Mouse (Mus musculus) midbrain, embryonic 14.5 days (tissue): ENCODE data around the gene Cbx8. TPM values are rescaled to one million over a fixed set of nuclear protein-coding genes. Genes with fewer than 3 reads are reported as not detected.

ENCODE experiments used
- ATAC-seq: fragments of 200-750 bp; cut with Nextera tagmentation; 2 replicates; pipeline ENCODE4 v1.8.0; 2017; ENCODE audit warnings: moderate number of reproducible peaks, moderate library complexity; ENCODE audit not compliant: low FRiP score, low TSS enrichment
- DNase-seq: peaks from one replicate; pipeline ENCODE4 v3.0.0-alpha.2; 2015
- H3K27ac ChIP-seq: fragments of 300-500 bp; sonication (generic); replicated peaks from 2 replicates; pipeline ENCODE4 v1.5.1; 2014; ENCODE audit warnings: mild to moderate bottlenecking, low read depth, low read length, moderate library complexity
- H3K27me3 ChIP-seq: fragments of 300-500 bp; sonication (generic); 2 replicates; pipeline ENCODE4 v1.6.1; 2014; ENCODE audit warnings: low read length, control low read depth, mixed read lengths; ENCODE audit not compliant: control insufficient read depth, insufficient read depth
- H3K36me3 ChIP-seq: fragments of 300-500 bp; sonication (generic); 2 replicates; pipeline ENCODE4 v1.6.1; 2014; ENCODE audit warnings: low read length, control low read depth; ENCODE audit not compliant: control insufficient read depth, insufficient read depth
- H3K4me1 ChIP-seq: fragments of 300-500 bp; sonication (generic); 2 replicates; pipeline ENCODE4 v1.6.1; 2014; ENCODE audit warnings: mild to moderate bottlenecking, antibody characterized with exemption, low read length, control low read depth; ENCODE audit not compliant: control insufficient read depth, insufficient read depth
- H3K4me2 ChIP-seq: fragments of 300-500 bp; sonication (generic); 2 replicates; pipeline ENCODE4 v1.6.1; 2014; ENCODE audit warnings: mild to moderate bottlenecking, low read length, moderate library complexity
- H3K4me3 ChIP-seq: fragments of 300-500 bp; sonication (generic); replicated peaks from 2 replicates; pipeline ENCODE4 v1.5.1; 2014; ENCODE audit warnings: low read depth, low read length
- H3K9ac ChIP-seq: fragments of 300-500 bp; sonication (generic); replicated peaks from 2 replicates; pipeline ENCODE4 v1.6.1; 2014; ENCODE audit warnings: mild to moderate bottlenecking, low read length, moderate library complexity
- H3K9me3 ChIP-seq: fragments of 300-500 bp; sonication (generic); 2 replicates; pipeline ENCODE4 v1.6.1; 2016; ENCODE audit warnings: low read length, control low read depth, mixed read lengths; ENCODE audit not compliant: control insufficient read depth
- WGBS: fragments of 180-500 bp; shearing (Covaris S2); extraction: QIAGEN DNeasy Blood & Tissue Kit; methylation state at CpG from one replicate; pipeline ENCODE4 v1.1.7; 2014; 5-methylcytosine and 5-hydroxymethylcytosine counted together
- polyA plus RNA-seq: library from polyadenylated mRNA; unstranded; fragments of >200 nt; fragmentation: Nextera tagmentation; extraction: Ambion mirVana; gene quantifications from 2 replicates; pipeline ENCODE4 v1.2.1, GENCODE M21; 2014

The Cbx8 gene
- polyA plus RNA-seq, 1 experiment from 2014 or later: 11.5 TPM

GRCm38 (mm10) chr11:119046601-119047245 lies 6.0 kb upstream of the Cbx8 start:
- H3K4me2 ChIP-seq: peak overlapping the region; percentile 76
- WGBS: 1% methylated on average over 39 of the region's 39 CpGs
- peak; percentile 89 for DNase-seq
- ATAC-seq: no peak
- H3K9me3 ChIP-seq: no peaks in the 10 kb centered on the region
- no peaks in the 10 kb centered on the region for H3K36me3 ChIP-seq
- H3K27ac ChIP-seq: no peak overlapping the region
- H3K4me3 ChIP-seq: peak overlapping the region; percentile 38
- peak overlapping the region; percentile 44; the same call in 1 of the 2 replicates for H3K9ac ChIP-seq
- peaks cover 24% of the 10 kb centered on the region for H3K4me1 ChIP-seq
- peaks cover 99% of the 10 kb centered on the region for H3K27me3 ChIP-seq

DNA sequence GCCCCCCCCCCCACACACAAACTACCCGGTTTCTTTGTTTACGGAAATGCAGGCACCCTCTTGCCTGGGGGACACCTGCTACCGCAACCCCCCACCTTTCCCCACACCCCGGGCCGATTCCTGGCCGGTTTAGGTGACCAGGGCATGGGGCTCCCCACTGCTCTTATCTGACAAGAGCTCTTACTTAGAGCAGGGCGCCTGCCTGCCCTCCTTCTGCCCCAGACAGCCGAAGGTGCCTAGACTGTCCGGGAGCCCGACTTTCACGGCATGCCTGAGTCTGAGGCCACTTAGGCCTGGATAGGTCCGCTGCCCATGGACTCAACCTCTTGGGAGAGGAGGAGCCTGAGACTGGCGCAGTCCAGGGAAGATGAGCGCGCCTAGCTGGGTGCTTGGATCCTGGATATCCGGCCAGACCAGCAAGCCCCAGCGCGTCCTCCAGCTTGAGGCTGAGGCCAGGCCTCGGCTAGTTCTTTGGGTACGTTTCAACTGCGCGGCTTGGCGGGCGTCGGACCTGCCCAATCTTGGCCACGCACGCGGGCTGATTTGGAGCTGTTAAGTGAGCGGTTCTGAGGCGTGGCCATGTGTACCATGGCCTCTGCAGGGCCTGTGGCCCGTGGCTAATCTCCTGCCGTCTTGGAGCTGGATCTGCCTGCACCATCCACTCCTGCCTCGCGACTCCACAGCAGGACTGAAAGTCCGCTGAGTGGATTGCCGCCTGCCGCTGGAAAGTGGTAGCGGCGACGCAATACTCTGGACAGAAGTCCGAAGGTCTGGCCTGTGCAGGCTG lies 4.0 kb upstream of the Cbx8 start:
- DNase-seq: peak; percentile 69

GRCm38 (mm10) chr11:119043761-119044550 lies 3.2 kb upstream of the Cbx8 start:
- H3K9ac ChIP-seq: no peak overlapping the region
- no peak overlapping the region for H3K27ac ChIP-seq
- DNase-seq: peak; percentile 52
- H3K4me3 ChIP-seq: no peak overlapping the region
- WGBS: 3% methylated on average over 10 of the region's 10 CpGs
- H3K36me3 ChIP-seq: peaks cover 4% of the 10 kb centered on the region
- H3K27me3 ChIP-seq: peaks cover 78% of the 10 kb centered on the region
- H3K4me1 ChIP-seq: peaks cover 37% of the 10 kb centered on the region
- H3K9me3 ChIP-seq: no peaks in the 10 kb centered on the region
- no peak overlapping the region; the same call in 1 of the 2 replicates for H3K4me2 ChIP-seq
- ATAC-seq: no peak

More for the DNA sequence above, 4.0 kb upstream of the Cbx8 start:
- 1% methylated on average over 41 of the region's 41 CpGs for WGBS
- H3K9ac ChIP-seq: no peak overlapping the region
- H3K36me3 ChIP-seq: no peaks in the 10 kb centered on the region
- H3K4me2 ChIP-seq: peak overlapping the region; percentile 12
- peaks cover 29% of the 10 kb centered on the region for H3K4me1 ChIP-seq
- ATAC-seq: no peak
- 0 out of 2 replicates have a peak overlapping the region, but pooled peaks have one; percentile 7 for H3K4me3 ChIP-seq
- peaks cover 80% of the 10 kb centered on the region for H3K27me3 ChIP-seq
- no peaks in the 10 kb centered on the region for H3K9me3 ChIP-seq
- H3K27ac ChIP-seq: no peak overlapping the region

GRCm38 (mm10) chr11:119043273-119043540 lies 2.4 kb upstream of the Cbx8 start:
- no peak for DNase-seq
- no peak for ATAC-seq
- H3K4me1 ChIP-seq: peaks cover 40% of the 10 kb centered on the region

GRCm38 (mm10) chr11:119042466-119043272 lies 1.9 kb upstream of the Cbx8 start:
- Histone ChIP-seq H3K36me3 (peaks cover 11% of the 10 kb centered on the region), H3K4me3 (0 out of 2 replicates have a peak overlapping the region, but pooled peaks have one; percentile 3), H3K27me3 (peaks cover 77% of the 10 kb centered on the region), H3K4me1 (peaks cover 38% of the 10 kb centered on the region), H3K4me2 (peak overlapping the region; percentile 74), H3K27ac (no peak overlapping the region), H3K9ac (no peak overlapping the region), H3K9me3 (no peaks in the 10 kb centered on the region)
- ATAC-seq: no peak
- WGBS: under 1% methylated on average over 52 of the region's 52 CpGs
- peak; percentile 40 for DNase-seq

More at GRCm38 (mm10) chr11:119043273-119043540, 2.4 kb upstream of the Cbx8 start:
- Histone ChIP-seq H3K27me3 (peaks cover 77% of the 10 kb centered on the region), H3K9me3 (no peaks in the 10 kb centered on the region), H3K9ac (no peak overlapping the region), H3K36me3 (peaks cover 11% of the 10 kb centered on the region), H3K4me2 (no peak overlapping the region), H3K4me3 (no peak overlapping the region), H3K27ac (no peak overlapping the region)
- WGBS: 3% methylated on average over 4 of the region's 4 CpGs

DNA sequence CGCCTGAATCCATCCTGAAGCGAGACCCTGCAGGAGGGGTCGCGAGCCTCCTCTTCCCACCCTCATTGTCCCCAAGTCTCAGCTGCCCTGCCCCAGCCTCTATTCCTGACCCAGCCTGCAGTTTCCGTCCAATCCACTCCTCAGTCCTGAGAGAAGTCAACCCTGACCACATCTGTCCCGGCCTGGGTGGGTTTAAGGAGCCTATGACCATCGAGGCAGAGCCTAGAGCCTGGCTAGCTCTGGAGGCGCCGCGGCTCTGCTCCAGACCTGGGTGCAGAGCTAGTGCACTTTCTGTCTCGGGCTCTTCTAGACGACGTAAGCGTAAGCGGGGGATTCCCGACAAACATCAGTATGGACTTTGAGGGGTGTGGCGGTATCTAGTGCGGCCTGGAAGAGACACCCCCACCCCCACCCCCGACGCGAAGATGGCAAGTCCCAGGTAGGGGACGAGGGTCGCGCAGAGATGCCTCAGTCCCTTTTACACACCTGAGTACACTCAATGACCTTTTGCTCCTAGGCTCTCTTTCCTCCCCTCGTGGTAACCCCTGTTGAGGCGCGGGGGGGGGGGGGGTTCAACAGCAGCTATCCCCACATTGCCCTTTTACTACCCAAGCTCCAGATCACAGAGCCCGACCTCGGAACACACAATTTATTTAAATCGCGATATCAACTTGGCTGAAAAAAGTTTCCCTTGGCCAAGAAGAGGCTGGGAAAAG lies 1.1 kb upstream of the Cbx8 start:
- Histone ChIP-seq H3K4me2 (peak overlapping the region; percentile 74), H3K9ac (peak overlapping the region; percentile 87), H3K27me3 (peaks cover 77% of the 10 kb centered on the region), H3K4me3 (peak overlapping the region; percentile 70), H3K9me3 (no peaks in the 10 kb centered on the region), H3K36me3 (peaks cover 11% of the 10 kb centered on the region), H3K4me1 (peaks cover 41% of the 10 kb centered on the region), H3K27ac (no peak overlapping the region)
- DNase-seq: peak; percentile 67
- peak; percentile 1; the same call in 1 of the 2 replicates for ATAC-seq
- under 1% methylated on average over 30 of the region's 31 CpGs for WGBS

- peaks cover 11% of the 10 kb centered on the region for H3K36me3 ChIP-seq
- no peaks in the 10 kb centered on the region for H3K9me3 ChIP-seq
- DNase-seq (peak; percentile 85), ATAC-seq (no peak; the same call in 1 of the 2 replicates)
- H3K4me1 ChIP-seq: peaks cover 40% of the 10 kb centered on the region
- H3K9ac ChIP-seq: peak overlapping the region; percentile 87
- H3K27ac ChIP-seq: peak overlapping the region; percentile 93
- peak overlapping the region; percentile 70 for H3K4me3 ChIP-seq
- H3K4me2 ChIP-seq: peak overlapping the region; percentile 74
- WGBS: under 1% methylated on average over 31 of the region's 31 CpGs
- H3K27me3 ChIP-seq: peaks cover 75% of the 10 kb centered on the region
Observed at GRCm38 (mm10) chr11:119041325-119041716, 552 bp upstream of the Cbx8 start.
